Mouse (Mus musculus) erythroblast, embryonic 14.5 days (primary cell): Measurements from ENCODE around the gene Ankrd6.

Experiments used
- GATA1 ChIP-seq: IDR thresholded peaks from 2 replicates; pipeline ENCODE4 v1.6.1; 2012; ENCODE audit warnings: low read length, inconsistent platforms, mixed read lengths
- TAL1 ChIP-seq: IDR thresholded peaks from 3 replicates; pipeline ENCODE4 v1.6.1; 2012; ENCODE audit warnings: low read length, inconsistent platforms, mixed read lengths

DNA sequence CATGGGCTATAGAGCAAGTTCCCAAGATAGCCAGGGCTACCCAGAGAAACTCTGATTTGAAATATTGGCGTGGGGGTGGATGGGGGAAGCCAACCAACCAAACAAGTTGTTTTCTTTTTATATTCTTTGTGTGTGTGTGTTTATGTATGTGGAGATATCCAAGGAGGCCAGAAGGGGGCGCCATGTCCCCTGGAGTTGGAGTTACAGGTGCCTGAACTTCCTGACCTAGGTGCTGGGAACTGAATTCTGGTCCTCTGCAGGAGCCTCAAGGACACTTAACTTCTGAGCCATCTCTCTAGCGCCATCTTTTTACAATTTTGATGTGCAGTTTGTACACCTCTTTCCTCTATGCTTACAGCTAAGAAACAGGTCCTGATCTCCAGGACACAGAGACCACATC, 43.5 kb upstream of the Ankrd6 start:
- TF ChIP-seq GATA1: no peak
- no peak for TF ChIP-seq TAL1
